Mouse (Mus musculus) kidney, embryonic 16.5 days (tissue): ENCODE measurements around the gene Fip1l1. TPM values are rescaled to one million over a fixed set of nuclear protein-coding genes. Genes with fewer than 3 reads are reported as not detected.

Source experiments
- ATAC-seq: fragments of 200-750 bp; cut with Nextera tagmentation; 2 replicates; pipeline ENCODE4 v1.8.0; 2017; ENCODE audit warnings: moderate TSS enrichment; ENCODE audit not compliant: low FRiP score, low TSS enrichment
- H3K27ac ChIP-seq: fragments of 300-500 bp; sonication (generic); 2 replicates; pipeline ENCODE4 v1.5.1; 2014; ENCODE audit warnings: low read length
- H3K27me3 ChIP-seq: fragments of 300-500 bp; sonication (generic); 2 replicates; pipeline ENCODE4 v1.6.1; 2014; ENCODE audit warnings: low read length, control low read depth, mixed read lengths; ENCODE audit not compliant: insufficient read depth
- H3K36me3 ChIP-seq: fragments of 300-500 bp; sonication (generic); 2 replicates; pipeline ENCODE4 v1.6.1; 2014; ENCODE audit warnings: low read length, control low read depth, mixed read lengths; ENCODE audit not compliant: insufficient read depth
- H3K4me1 ChIP-seq: fragments of 300-500 bp; sonication (generic); 2 replicates; pipeline ENCODE4 v1.6.1; 2014; ENCODE audit warnings: low read length, control low read depth, mixed read lengths; ENCODE audit not compliant: insufficient read depth
- H3K4me2 ChIP-seq: fragments of 300-500 bp; sonication (generic); replicated peaks from 2 replicates; pipeline ENCODE4 v1.6.1; 2014; ENCODE audit warnings: low read depth, low read length
- H3K4me3 ChIP-seq: fragments of 300-500 bp; sonication (generic); 2 replicates; pipeline ENCODE4 v1.5.1; 2014; ENCODE audit warnings: mild to moderate bottlenecking, low read length
- H3K9ac ChIP-seq: fragments of 300-500 bp; sonication (generic); replicated peaks from 2 replicates; pipeline ENCODE4 v1.6.1; 2014; ENCODE audit warnings: low read length
- H3K9me3 ChIP-seq: fragments of 300-500 bp; sonication (generic); 2 replicates; pipeline ENCODE4 v1.6.1; 2016; ENCODE audit warnings: low read length, control low read depth
- WGBS: fragments of 180-500 bp; shearing (Covaris S2); extraction: QIAGEN DNeasy Blood & Tissue Kit; methylation state at CpG from one replicate; pipeline ENCODE4 v1.1.7; 2014; 5-methylcytosine and 5-hydroxymethylcytosine counted together
- polyA plus RNA-seq: library from polyadenylated mRNA; unstranded; fragments of >200 nt; fragmentation: Nextera tagmentation; extraction: Ambion mirVana; gene quantifications from 2 replicates; pipeline ENCODE4 v1.2.1, GENCODE M21; 2015

Fip1l1 gene
- 88.2 and 92.4 TPM in 2 replicates for polyA plus RNA-seq

DNA sequence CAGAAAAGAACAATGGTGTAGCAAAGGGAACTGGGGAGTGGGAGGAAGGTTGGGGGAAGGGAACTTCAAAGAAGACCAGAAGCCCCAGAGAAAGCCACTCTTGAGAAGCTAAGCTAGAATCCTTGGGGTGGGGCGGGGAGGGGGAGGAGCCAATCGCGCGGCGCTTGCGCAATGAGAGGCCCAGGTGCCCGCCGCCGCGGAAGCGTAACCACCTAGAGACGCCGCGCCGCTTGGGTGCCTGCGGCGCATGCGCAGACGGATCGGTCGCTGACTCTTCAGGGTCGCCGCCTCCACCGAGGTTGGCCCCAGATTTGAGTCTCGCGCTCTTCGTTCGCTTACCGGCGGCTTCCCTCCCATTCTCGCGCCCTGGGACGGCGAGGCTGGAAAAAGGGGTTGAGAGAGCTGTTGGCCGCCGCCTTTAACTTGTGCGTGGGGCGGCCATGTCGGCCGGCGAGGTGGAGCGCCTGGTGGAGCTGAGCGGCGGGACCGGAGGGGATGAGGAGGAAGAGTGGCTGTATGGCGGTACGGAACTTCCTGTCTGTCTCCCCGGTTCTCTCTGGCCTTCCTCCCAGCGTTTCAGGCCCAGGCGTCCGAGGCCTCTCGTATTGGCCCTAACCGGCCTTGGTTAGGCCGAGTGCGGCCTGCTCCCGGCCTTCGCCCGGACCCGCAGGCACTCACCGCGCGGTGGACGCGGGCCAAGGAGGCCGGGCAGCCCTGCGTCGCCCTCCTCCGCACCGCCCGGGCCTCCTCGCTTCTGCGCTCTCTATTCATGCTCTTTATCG, at the start of gene Fip1l1:
Gene Fip1l1, plus strand, starts transcription at position 210 of the 782 bp plus-strand sequence.
- WGBS = under 1% methylated on average over 73 of the region's 73 CpGs
- Histone ChIP-seq H3K9me3 (no peaks in the 10 kb centered on the region), H3K27ac (peak within 1 kb of the TSS; percentile 95), H3K4me2 (peak within 1 kb of the TSS; percentile 76), H3K9ac (peak within 1 kb of the TSS; percentile 97), H3K4me1 (peaks cover 23% of the 10 kb centered on the region), H3K4me3 (peak within 1 kb of the TSS; percentile 94), H3K27me3 (no peaks in the 10 kb centered on the region), H3K36me3 (0 out of 2 replicates have a peak, but pooled peaks cover 3% of the 10 kb centered on the region)
- peak; percentile 94 for ATAC-seq

DNA sequence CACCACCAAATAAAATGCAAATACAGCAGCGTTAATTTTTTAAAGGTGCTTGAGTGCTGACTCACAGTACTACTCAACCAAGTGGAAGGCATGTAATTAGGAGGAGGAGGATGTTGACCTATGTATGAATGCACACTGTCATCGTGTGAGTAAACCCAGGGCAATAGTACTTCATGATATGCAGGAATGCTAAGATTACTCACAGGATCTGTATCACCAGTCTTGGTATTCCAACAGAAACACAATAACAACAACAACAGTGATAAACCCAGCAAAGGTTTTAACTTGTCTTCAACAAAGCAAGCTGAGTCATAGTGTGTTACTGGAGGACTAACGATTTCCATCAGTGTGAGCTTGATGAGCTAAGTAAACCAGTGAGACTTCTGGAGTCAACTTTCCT, 42.5 kb upstream of the Fip1l1 start:
- Histone ChIP-seq H3K27me3 (no peaks in the 10 kb centered on the region), H3K4me2 (no peak overlapping the region), H3K27ac (no peak overlapping the region), H3K9me3 (no peaks in the 10 kb centered on the region), H3K4me1 (no peaks in the 10 kb centered on the region), H3K4me3 (no peak overlapping the region), H3K9ac (no peak overlapping the region), H3K36me3 (no peaks in the 10 kb centered on the region)
- WGBS = 83% methylated on average over 3 of the region's 3 CpGs
- ATAC-seq = no peak

DNA sequence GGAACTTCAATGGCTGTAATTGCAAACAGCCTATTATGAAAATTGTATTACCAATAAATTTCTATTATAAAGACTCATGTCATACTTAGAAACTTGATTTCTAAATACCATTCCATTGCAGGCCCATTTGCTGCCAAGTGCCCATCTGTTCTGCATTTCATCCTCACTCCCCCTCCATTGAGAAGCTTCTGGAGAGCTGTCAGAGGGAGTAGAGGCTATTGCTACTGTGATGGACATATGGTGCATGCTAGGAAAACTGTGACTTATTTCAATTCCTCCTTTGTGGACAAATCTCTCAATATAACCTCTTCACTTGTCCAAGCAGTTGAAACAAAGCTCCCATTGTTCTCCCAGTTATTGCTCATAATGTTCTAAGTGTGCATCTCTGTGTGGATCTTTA, 23.6 kb upstream of the Fip1l1 start:
- Histone ChIP-seq H3K27ac (no peak overlapping the region), H3K4me3 (no peak overlapping the region), H3K27me3 (no peaks in the 10 kb centered on the region), H3K36me3 (no peaks in the 10 kb centered on the region), H3K4me2 (no peak overlapping the region), H3K4me1 (no peaks in the 10 kb centered on the region), H3K9ac (no peak overlapping the region), H3K9me3 (no peaks in the 10 kb centered on the region)
- ATAC-seq = no peak

DNA sequence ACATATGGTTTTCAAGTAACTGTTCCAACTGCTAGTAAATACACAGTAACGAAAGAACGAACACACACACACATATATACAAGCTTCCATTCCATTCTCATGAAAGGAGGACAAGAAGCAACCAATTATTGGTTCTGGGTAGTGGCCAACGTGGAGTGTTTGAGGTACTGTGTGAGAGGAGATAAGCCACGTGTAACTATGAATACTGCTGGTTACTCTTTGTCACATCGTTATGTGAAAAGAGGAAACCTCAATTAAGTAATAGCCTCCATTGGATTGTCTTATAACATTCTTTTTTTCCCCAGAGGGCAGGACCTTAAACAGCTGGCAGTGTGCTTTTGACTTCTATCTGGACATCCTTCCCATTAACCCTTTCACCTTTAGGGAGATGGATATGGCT, 8.2 kb upstream of the Fip1l1 start:
- peaks cover 12% of the 10 kb centered on the region for H3K4me1 ChIP-seq
- no peak overlapping the region for H3K4me3 ChIP-seq
- H3K27me3 ChIP-seq = no peaks in the 10 kb centered on the region
- H3K9me3 ChIP-seq = no peaks in the 10 kb centered on the region
- H3K4me2 ChIP-seq = no peak overlapping the region
- H3K27ac ChIP-seq = no peak overlapping the region
- no peak for ATAC-seq
- WGBS = 79% methylated on average over 5 of the region's 5 CpGs
- no peak overlapping the region for H3K9ac ChIP-seq
- no peaks in the 10 kb centered on the region for H3K36me3 ChIP-seq

DNA sequence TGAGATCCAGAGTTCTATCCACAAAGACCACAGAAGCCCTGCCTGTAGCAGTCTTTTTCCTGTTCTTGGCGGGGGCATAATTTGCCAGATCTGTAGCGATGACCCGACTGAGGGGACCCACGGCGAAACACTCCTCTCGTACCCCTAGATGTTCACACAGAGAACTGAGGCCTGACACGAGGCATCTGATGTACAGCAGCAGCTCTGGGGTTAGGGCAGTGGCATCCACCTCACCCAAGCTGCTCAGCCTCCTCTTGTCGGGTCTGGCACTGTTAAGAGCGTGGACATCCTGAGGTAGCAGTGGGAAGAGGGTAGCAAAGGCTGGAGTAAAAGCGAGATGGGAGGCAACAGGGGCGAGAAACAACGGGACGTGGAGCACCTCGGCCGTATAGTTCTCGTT, 4.5 kb upstream of the Fip1l1 start:
- no peak for ATAC-seq
- 16% methylated on average over 16 of the region's 16 CpGs for WGBS
- no peaks in the 10 kb centered on the region for H3K9me3 ChIP-seq
- H3K4me3 ChIP-seq = peak overlapping the region; percentile 97
- peak overlapping the region; percentile 70 for H3K9ac ChIP-seq
- H3K4me1 ChIP-seq = peaks cover 18% of the 10 kb centered on the region
- peak overlapping the region; percentile 97 for H3K4me2 ChIP-seq
- H3K27ac ChIP-seq = no peak overlapping the region
- no peaks in the 10 kb centered on the region for H3K36me3 ChIP-seq
- no peaks in the 10 kb centered on the region for H3K27me3 ChIP-seq

DNA sequence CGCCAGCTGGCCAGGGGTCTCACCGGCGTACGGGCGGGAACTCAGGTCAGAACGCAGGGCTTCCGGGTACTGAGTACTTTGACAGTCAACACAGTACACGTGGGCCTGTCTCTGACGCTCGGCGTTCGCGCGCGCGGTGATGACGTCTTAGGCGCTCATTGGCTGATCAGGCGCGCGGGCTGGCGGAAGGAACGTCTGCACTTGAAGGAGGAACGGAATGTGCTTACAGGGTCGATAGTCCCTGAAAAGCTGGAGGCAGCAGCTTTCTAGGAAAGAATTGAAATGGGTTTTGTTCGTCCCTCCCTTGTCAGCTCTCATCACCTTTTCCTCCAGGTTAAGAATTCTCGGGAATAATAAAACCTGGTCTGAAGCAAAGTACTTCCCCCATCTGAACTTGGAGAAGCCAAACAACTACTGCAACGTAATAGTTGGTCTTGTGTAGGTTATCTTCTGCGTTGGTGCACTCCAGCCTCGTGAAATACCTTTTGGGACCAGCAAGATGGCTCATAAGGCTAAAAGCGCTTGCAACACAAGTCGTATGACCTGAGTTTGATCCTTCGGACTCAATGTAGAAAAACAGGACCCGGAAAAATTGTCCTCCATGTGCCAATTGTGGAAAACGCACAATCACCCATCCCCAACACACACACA, 3.5 kb upstream of the Fip1l1 start, which contains the start of gene Scfd2:
Gene Scfd2, minus strand, starts transcription at position 130 of the 651 bp plus-strand sequence.
- Histone ChIP-seq H3K4me3 (peak within 1 kb of the TSS; percentile 97), H3K4me2 (peak within 1 kb of the TSS; percentile 97), H3K27me3 (no peaks in the 10 kb centered on the region), H3K9me3 (no peaks in the 10 kb centered on the region), H3K9ac (peak within 1 kb of the TSS; percentile 70), H3K27ac (peak within 1 kb of the TSS; percentile 48), H3K36me3 (no peaks in the 10 kb centered on the region), H3K4me1 (peaks cover 23% of the 10 kb centered on the region)
- WGBS = 6% methylated on average over 35 of the region's 35 CpGs
- peak; percentile 86 for ATAC-seq

DNA sequence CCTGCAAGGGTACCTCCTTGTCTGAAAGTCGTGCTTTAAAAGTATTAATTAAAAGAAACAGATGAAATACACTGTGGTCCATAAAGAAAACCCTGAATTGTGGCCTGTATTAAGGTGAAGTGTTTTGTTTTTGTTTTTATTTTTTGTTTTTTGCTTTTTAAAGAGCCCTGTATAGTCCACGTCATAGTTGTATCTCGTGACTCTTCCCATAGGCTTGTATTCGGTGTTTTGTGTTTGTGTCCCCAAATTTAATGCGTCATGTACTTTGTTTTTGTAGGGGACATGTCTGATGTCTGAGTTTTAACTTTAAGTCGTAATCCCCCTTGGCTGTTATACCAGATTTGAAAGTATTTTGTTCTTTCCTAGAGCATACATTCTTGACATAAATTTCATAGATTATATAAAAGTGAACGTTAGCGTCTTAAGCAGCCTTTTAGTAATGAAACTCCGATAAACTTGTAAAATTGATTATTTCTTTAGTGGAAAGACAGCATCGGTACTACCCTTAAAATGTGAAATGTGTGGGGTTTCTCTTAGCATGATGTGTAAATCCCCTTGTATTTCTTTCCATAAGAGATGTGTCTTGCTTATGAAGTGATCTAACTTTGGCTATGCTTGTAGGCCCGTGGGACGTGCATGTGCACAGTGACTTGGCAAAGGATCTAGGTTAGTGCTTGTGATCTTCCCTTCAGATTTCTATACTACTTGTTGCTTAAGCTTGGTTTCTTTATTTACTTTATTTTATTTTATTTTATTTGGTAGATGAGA, 1.1 kb downstream of the Fip1l1 start:
- H3K4me2 ChIP-seq = peak overlapping the region; percentile 76
- 37% methylated on average over 12 of the region's 12 CpGs for WGBS
- H3K9me3 ChIP-seq = no peaks in the 10 kb centered on the region
- H3K4me1 ChIP-seq = peaks cover 17% of the 10 kb centered on the region
- H3K36me3 ChIP-seq = 0 out of 2 replicates have a peak, but pooled peaks cover 3% of the 10 kb centered on the region
- no peak for ATAC-seq
- H3K4me3 ChIP-seq = peak overlapping the region; percentile 94
- H3K9ac ChIP-seq = peak overlapping the region; percentile 97
- H3K27ac ChIP-seq = peak overlapping the region; percentile 95; the same call in 1 of the 2 replicates
- no peaks in the 10 kb centered on the region for H3K27me3 ChIP-seq

DNA sequence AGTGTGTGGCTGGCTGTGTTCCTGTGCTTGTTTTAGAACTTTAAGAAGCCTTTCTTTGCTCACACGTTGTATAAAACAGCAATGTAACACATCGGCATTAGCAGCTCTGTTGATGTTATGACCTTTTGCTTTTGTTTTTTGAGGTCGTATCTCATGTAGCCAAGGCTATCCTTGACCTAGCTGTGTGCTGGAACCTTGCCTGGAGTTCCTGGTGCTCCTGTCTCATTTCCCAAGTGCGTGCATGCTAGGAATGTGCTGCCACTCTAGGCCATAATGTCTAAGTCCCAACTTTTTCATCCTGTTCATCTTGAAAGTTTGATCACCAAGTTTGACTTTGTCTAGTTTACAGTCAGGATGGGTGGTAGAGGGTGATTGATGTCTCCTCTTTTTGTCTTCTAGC, 10.4 kb downstream of the Fip1l1 start:
- Histone ChIP-seq H3K9ac (no peak overlapping the region), H3K4me2 (no peak overlapping the region), H3K27ac (no peak overlapping the region), H3K9me3 (no peaks in the 10 kb centered on the region), H3K36me3 (peaks cover 40% of the 10 kb centered on the region), H3K4me1 (no peaks in the 10 kb centered on the region), H3K27me3 (no peaks in the 10 kb centered on the region), H3K4me3 (no peak overlapping the region)
- no peak for ATAC-seq
- 88% methylated on average over 4 of the region's 4 CpGs for WGBS

DNA sequence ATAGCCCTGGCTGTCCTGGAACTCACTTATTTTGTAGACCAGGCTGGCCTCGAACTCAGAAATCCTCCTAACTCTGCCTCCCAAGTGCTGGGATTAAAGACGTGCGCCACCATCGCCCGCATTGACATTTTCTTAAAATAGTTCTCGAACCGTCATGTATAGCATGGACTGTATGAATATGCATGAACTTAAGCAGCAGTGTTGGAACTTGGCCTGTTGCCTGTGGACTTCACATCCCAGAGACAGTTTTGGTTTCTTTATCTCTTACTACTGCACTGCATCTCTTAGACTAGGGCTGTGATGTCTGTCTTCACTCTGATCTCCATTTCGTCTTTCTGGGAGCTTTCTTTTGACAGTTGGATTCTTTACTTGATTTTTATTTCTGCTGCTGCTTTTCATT, 14.3 kb downstream of the Fip1l1 start:
- no peaks in the 10 kb centered on the region for H3K4me1 ChIP-seq
- peaks cover 39% of the 10 kb centered on the region for H3K36me3 ChIP-seq
- H3K27me3 ChIP-seq = no peaks in the 10 kb centered on the region
- no peak overlapping the region for H3K9ac ChIP-seq
- 89% methylated on average over 8 of the region's 8 CpGs for WGBS
- no peak for ATAC-seq
- H3K4me3 ChIP-seq = no peak overlapping the region
- no peaks in the 10 kb centered on the region for H3K9me3 ChIP-seq
- H3K4me2 ChIP-seq = no peak overlapping the region
- H3K27ac ChIP-seq = no peak overlapping the region
